Mouse (Mus musculus) kidney, postnatal 25 days (tissue): Measurements from ENCODE around the gene Ikbke.

Experiments
- DNase-seq, 2 experiments: peaks; one replicate each; pipeline ENCODE4 v3.0.0; 2021; ENCODE audit warnings: mixed read lengths in 2 of 2

Gene Ikbke

DNA sequence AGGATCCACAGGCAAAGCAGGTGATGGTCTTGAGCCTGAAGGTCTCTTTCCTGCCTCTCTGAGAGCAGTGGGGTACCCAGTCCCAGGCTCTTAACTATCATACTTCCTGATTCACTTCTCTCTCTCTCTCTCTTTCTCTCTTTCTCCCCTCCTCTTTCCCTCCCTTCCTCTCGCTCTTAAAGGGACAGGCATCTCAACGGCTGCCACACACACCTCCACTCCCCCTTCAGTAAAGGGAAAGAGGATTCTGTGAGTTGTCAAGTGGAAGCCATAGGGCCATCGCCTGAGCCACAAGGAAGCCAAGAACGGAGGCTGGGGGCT, at the start of gene Ikbke:
Ikbke (minus strand) TSS at position 151 of the 321 bp plus-strand sequence.
- no peak for DNase-seq

DNA sequence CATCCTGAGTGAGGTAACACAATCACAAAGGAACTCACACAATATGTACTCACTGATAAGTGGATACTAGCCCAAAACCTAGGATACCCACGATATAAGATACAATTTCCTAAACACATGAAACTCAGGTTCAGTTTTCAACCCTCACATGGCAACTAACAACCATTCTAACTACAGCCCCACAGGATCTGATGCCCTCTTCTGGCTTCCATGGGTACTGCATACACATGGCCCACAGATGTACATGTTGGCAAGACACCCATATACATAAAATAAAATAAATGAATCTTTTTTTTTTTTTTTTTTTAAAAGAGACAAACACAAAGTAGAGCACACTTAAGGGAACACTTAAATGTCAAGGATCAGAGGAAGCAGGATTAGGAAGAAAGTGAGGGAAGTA, 49.7 kb upstream of the Ikbke start:
- peak in 1 of 2 experiments; percentile 29 for DNase-seq

DNA sequence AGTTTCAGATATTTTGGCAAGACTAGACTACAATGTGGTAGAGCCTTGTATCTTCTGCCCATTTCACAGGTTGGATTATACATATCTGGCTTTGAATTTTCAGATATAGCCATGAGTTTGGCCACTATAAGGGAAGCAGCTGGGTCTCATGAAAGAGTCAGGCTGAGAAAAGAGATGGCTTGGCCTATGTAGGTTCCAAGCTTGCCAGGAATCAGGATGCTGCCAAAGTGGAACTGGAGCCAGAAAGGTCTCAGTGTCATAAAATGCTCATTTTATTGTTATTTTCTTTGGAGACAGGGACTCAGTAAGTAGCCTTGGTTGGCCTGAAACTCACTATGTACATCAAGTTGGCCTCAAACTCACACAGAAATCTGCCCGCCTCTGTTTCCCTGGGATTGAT, 47.8 kb upstream of the Ikbke start:
- DNase-seq, result no peak

DNA sequence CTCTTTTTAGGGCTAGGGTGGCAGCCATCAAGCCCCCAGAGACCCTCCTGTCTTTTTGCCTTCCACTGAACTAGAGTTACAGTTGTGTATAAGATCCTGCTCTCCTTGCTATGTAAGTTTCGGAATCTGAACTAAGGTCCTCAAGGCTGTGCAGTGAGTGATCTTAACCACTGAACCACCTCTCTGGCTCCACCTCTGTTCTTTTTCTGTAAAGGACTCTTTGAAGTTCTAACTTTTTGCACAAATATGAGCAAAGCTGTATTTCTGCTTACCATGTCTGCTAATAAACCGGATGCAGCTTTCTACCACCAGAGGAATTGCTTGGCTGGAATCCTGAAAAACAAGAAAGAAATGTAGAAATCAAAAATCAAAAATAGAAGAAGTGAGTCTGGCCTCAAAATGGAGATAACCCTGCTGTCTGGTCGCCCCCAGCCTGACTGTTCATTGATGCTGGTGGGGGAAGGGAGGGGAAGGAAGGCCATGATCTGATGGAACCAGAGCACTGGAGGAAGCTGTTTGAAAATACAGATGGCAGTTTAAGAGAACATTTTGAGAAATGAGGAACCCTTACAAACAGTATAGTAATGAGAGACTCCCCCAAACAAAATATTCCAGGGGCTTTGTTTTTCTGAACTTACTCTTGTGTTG, 45.5 kb upstream of the Ikbke start:
- no peak for DNase-seq

DNA sequence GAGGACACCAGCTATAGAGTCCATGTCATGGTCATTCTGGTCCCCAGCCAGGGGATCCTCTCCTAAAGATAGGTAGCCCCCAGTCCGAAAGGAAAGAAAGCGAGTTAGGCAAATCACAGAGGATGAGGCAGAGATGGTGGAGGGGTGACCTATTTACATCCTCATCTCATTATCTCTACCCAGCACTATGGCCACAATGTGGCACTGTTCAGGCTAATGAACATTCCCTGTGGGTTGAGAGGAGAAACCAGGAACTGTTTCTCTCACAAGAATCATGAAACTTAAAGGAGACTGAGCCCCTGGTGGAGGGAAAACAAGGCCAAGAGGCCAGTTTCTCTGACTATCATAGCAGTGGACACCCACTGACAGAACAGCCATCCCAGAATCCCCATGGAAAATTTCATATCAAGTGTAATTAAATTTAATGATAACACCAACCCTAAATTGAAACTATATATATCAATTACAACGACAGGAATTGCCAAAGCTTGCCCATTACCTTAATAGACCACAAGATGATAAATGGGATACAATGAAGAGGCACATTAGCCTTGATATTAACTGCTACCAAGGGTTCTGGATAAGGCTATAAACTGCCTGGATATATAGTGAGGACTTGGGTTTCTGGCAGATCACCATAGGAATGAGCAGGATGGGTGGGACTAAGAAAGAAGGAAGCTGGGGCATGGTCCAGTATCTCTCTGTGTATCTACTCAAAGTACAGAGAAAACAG, 40.4 kb upstream of the Ikbke start:
- no peak for DNase-seq

DNA sequence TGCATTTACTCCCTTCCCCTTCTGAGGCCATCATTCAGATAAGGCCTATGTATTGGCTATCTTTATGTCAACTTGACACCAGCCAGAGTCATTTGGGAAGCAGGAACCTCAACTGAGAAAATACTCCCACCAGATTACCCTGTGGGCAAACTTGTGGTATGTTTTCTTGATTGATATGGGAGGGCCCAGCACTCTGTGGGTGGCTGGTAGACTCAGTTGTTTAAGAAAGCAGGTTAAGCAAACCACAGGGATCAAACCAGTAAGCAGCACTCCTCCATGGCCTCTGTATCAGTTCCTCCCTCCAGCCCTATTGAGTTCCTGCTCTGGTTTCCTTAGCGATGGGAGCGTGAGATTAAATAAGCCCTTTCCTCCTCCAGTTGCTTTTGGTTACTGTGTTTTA, 39.0 kb upstream of the Ikbke start:
- no peak for DNase-seq

DNA sequence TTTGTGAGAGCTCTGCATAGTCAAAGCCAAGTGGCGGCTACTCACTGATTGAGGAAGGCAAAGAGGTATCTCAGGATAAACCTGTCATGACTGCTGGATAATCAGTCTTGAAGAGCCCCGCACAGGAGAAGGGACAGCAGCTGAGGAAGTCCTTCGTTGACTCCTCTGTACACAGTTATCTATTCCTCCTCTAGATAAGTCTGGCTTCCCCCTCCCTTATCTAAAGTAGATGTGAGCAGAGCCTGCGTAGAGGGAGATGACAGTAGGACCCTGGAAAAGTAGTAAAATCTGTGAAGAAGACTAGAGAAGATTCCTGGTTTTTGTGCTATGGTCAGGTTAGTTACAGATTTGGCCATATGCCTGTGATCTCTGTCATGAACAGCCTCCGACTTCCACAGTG, 38.2 kb upstream of the Ikbke start:
- no peak for DNase-seq

DNA sequence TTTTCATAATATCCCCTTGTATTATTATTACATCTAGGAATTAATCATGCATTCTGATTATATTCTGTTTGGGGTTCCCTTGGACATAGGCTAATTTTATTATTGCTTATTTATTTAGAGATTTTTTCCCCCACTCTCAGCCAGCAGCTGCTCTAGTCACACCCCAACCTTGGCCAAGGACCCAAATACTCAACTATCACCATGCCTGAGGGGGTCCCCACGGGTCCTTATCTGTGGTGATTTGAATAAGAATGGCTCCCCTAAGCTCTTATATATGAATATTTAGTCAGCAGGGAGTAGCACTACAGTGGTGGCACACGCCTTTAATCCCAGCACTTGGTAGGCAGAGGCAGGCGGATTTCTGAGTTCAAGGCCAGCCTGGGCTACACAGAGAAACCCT, 31.9 kb upstream of the Ikbke start:
- no peak for DNase-seq

DNA sequence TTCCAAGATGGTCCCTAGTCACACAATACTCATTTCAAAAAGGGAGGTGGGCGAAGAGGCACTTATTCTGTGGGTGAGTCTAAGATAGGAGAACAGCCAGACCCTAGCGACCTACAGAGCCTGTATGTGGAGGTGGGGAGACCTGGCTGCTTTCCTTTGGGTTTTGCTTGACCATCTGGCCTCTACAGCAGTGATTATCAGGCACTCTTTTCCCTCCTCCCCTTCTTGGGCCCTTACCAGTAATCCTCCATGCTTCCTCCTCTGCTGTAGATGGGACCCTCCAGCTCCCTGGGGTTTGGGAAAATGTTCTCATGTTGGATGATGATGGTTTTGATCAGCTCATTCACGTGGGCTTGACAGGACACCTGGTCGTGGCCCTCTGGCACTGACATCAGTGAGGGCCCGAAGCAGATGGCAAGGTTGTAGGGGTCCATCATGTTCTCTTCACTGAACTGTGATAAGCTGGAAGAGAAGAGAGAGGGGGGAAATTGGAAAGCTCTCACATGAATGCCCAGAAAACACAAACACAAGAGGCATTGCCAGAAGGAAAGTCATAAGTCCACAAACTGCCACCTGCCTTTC, 30.9 kb upstream of the Ikbke start:
- DNase-seq, result no peak

DNA sequence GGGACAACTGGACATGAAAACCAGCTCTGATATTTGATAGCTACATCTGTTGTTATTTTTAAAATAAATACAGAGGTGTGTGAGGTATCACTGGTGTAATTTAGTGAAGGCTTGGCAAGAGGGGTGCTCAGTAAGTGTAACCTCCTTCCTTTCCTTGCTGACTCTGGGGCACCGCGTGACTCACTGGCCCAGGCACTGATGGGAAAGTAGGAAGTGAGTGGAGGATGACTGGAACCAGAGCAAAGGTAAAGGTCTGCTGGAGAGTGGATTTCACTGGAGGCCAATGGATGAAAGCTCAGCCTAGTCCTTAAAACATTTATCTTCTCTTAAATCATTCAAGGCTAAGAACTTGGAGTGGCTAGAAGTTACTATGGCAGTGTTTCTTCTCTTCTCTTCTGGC, 21.3 kb upstream of the Ikbke start:
- peak in 1 of 2 experiments; percentile 43 for DNase-seq

DNA sequence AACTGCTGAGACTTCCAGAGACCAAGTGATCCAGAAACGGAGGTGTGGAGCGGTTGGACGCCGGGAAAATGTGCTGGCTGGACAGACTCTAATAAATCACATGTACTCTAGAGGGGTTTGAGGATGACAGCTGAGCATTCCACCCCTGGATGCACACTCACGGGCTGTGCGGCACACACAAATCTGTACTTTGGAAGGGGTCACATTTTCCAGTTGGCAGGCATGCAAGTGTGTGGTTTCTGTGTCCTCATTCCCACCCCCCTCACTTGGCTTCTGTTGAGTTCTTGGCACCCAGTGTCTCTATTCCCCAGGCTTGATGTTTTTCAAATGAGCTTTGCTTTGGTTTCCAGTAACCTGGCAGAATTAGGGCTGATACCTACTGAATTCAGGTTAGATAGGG, 20.4 kb upstream of the Ikbke start:
- peak; percentile 30 to 55 for DNase-seq

DNA sequence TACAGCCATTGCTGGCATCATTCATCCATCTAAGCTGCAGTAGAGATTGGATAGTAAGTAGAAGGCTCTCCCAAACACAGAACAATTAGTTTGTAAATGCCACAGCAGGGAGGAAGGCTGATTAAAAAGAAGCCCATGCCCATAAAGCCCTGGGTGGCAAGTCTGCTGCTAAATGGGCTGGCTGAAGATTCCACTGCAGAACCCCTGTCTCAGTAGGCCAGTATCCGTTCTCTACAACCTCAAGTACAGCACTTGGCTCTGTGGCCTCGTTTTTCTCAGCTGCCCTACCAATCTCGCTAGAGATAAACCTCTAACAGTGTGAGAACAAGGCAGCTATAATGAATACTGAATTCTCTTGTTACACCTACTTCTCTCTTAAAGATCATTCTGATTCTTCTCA, 19.8 kb upstream of the Ikbke start:
- DNase-seq, result no peak

DNA sequence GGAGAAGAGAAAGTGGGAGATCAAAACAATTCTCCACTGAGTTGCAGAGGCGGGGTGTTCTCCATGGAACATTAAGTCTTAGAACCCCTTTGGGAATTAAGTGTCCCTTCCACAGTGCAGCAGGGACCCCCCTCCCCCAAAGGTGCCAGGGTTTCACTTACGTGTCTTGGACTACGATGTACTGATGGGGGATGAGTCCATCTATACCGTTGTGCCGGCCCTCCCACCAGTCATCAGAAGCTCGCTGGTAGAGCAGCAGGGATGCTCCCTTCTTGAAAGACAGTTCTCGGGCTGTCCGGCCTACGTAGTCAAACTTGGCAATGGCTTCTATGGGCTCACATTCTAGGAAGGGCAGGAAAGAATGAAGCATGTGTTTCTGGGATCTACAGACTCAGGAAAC, 18.8 kb upstream of the Ikbke start:
- no peak for DNase-seq

DNA sequence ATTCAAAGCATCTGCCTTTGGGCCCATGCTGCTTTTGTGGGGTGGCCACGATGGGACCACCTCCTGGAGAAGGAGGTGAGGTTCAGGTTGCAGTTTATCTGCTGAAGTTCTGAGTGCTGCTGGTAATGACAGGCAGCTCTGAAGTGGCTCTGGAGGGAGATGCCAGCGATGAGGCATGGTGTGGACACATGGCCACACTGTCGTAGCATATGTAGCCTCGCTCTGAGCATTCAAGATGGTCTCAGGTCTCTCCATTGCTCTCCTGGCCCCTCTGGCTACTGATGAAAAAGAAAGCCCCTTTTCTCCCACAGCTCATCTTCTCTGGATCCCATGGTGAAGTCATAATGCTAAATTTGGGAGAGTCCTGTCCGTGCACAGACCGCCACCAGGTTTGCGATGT, 17.3 kb upstream of the Ikbke start:
- DNase-seq, result peak in 1 of 2 experiments; percentile 17

DNA sequence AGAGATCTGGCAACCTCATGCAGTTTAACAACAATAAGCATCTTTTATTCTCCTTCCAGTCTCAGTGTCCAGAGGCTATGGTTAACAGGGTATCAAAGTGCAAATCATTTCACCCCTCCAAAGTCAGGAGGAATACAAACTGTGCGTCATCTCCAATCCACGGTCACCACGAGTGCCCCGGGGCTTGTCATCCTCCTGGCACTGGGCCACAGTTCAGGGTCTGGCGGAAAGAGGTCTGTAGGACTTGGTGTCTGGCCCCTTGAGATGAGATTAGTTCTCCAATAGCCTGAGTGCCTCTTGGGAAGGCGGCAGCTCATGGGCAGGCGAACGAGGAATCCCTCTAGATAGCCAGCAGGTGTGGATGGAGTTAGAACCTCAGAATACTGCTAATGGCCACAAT, 15.8 kb upstream of the Ikbke start:
- DNase-seq, result peak in 1 of 2 experiments; percentile 31

DNA sequence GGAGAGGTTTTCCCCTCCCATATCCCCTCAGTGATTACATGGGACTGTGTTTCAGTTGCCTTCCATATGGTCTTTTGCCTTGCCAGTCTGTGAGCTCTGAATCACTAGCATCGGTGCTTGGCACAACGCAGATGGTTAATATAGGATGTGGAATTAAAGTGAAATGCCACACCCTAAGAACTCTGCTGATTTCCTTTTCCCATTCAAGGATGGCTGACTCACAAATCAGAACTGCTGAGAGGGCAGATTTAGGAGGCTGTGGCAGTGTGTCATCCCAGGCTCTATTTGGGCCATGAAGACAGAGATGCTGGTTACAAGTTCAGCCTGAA, 14.5 kb upstream of the Ikbke start:
- no peak for DNase-seq

DNA sequence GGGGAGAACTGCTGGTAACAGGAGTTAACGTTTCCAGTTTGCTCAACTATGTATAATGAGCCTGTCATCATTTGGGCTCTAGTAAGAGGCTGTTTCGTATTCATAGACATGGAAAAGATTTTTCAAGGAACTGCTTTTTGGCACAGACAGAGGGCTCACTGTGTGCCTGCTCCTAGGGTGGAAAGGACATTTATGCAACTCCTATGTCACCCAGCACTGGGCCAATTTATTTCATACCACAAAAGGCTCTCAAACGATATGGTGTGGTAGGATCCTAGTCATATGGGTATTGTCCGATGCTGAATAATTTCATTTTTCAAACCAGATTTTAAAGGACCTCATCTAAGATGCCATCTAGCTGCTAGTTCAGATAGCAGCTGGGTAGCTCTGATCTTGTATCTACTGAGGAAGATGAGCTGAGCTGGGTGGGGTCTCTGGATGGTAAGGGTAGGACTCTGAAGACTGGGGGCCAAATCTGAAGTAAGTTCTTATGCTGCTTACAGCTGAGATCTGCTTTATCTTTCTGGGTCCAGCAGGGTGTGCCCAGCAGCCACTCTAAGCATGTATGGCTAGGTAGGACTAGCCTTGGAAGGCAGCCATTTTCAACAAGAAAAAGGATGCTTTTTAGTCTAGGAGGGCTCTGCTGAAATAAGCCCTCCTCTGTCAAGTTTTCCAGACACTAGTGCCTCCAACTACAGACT, 14.0 kb upstream of the Ikbke start:
- peak in 1 of 2 experiments; percentile 8 for DNase-seq

DNA sequence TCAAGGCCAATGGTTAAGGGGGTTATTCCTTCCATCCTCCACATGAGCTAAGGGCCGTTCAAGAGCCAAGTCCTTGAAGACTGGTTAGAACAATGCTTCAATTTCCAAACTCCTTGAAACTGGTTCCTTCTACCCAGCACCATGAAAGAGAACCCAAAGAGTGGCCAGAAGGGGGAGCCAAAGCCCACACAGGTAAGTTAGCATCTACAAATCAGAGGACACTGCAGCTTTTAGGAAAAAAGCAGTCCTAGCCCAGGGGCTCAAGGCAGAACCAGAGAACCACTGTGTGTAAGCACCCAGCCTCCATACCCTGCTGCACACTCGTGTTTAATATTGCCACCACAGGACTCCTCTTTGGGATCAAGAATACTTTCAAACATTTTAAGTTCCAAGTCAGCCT, 11.2 kb upstream of the Ikbke start:
- peak; percentile 69 to 87 for DNase-seq

DNA sequence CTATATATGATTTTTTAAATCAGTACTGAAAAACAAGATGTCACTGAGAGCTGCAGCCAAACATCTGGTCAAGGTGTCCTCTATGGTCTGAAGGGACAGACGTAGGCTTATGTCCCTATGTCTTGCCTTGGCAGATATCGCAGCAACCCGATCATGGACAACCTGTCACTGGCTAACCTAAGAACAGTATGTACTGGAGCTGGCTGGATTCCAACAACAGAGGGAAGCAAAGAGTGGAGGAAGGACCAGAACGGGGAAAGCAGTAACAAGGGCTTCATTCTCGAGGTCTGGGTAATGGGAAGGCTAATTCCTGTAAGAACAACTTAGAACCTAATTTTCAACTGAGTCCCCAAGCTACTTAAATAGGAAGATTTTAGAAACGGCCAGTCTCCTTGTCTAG, 9.5 kb upstream of the Ikbke start:
- DNase-seq, result no peak

DNA sequence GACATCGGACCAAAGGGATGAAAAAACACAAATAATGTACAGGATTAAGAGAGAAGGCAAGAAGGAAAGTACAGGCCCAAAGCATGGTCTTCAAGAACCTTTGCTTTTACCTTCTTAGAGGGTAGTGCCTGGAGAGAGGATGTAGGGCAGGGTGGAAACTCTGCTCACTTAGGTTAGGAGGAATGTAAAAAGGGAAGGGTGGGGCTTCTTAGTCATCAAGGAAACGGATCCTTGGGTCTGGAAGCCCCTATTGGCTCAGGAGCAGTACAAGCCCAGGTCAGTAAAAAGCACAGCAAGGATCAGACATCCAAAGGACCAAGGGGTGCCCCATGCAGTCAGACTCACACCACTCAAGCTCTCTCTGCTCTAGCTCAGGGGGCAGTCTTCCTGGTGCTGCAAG, 7.9 kb upstream of the Ikbke start:
- DNase-seq, result no peak

DNA sequence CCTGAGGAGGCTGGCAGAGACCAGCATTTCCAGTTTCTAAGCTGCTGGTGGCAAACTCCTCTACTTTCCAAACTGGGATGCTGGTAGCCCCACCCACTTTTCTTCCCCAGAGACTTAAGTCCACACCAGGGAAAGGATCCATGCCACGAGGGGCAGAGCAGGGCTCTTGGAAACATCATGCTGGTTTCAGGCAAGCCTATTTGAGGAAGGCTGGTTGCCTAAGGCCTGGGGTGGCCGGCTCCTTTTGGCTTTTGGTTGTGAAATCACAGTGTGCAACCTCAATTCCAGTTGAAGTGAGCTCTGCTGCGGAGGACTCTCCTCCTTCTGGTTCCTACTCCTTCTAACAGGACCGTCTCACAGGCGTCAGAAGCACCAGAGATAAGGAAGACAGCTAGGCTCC, 7.4 kb upstream of the Ikbke start:
- no peak for DNase-seq

DNA sequence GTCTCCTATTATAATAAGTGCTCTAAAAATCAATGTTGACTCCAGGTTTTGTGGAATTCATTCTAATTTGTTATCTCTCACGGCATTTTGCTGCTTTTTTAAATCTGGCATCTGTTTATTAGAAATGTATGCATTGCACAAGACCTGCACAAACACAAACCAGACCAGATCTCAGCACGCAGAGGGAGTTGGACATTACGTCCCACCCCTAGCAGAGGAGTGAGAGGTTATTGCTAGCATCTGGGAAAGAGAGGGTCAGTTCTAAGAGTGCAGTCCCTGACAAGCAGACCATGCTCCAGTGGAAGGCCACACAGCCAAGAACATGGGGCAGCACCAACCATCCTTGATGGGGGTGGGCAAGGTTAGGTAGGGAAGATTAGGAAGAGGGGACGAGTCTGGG, 5.2 kb upstream of the Ikbke start:
- DNase-seq, result no peak

DNA sequence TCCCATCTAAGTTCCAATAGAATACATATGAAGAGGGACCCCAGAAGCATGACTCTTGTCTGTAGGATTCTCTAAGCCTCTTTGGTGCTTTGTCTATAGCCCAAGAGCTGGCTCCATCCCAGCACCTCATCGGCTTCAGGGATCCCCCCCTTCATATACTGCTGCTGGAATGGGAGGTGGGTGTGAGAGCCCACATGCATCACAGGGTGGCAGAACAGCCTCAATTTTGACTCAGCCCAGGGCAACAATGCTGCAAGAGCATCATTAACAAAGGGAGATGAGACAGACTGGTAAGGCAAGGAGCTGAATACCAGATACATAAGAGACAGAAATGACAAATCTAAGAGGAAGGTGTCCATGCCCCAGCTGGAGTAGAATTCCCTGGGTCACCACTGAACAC, 4.8 kb upstream of the Ikbke start:
- DNase-seq, result no peak

DNA sequence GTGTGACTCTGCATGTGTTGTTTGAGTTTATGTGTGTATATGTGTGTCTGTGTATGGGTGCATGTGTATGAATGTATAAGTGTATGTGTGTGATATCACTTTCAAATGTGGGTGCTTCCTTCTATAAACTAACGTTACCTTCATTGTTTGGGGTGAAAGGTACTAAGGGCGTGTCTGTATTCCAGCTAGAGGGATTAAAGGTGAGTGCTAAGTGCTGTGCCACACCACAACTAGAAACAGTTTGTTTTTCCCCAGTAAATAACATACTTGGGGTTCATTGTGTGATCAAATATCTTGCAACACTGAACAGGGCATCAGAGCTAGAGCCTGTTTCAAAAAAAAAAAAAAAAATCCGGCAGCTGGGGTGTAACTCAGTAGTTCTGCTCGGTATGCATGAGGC, 2.3 kb upstream of the Ikbke start:
- no peak for DNase-seq
